Mouse (Mus musculus): ENCODE data around the gene Ak7. TPM values are rescaled to one million over a fixed set of nuclear protein-coding genes. Genes with fewer than 3 reads are reported as not detected.

Ak7 gene
- polyA plus RNA-seq, 1 experiment from 2014 or later: 0.09 TPM

DNA sequence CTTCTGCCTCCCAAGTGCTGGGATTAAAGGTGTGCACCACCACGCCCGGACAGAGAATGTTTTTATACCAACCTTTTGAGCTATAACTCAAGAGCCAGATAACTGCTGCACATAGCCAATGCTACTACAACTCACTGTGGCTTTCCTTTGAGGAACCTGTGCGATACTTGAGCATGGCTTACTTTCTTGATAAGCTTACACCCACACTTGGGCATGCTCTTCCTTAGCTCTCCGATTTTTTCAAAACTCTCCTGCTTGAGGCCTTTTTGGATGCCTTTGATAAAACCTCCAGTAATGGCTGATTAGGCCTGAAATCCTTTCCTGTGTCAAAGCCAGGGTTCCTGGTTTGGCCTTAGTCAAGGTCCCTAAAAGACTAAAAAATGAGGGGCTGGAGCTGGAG, 71.9 kb downstream of the Ak7 start:
- no peak for DNase-seq (ENCODE audit: low spot score)
- no peak overlapping the region for H3K27ac ChIP-seq
- H3K36me3 ChIP-seq: no peaks in the 10 kb centered on the region
- H3K4me1 ChIP-seq: no peaks in the 10 kb centered on the region
- H3K9me3 ChIP-seq (replicated peaks): no peaks in the 10 kb centered on the region
- 94% methylated on average over 4 of the region's 4 CpGs for WGBS
- H3K4me3 ChIP-seq: no peak overlapping the region
- no peaks in the 10 kb centered on the region for H3K27me3 ChIP-seq (ENCODE audit: low read depth, poor library complexity, severe bottlenecking)

GRCm38 (mm10) chr12:105784196-105784999, 78.6 kb downstream of the Ak7 start, which contains the start of gene Papola:
Papola (plus strand) TSS chr12:105784694.
- WGBS: under 1% methylated on average over 78 of the region's 85 CpGs
- peaks cover 26% of the 10 kb centered on the region for H3K36me3 ChIP-seq

GRCm38 (mm10) chr12:105785000-105785774, 79.4 kb downstream of the Ak7 start:
- H3K4me1 ChIP-seq: peaks cover 16% of the 10 kb centered on the region
- under 1% methylated on average over 53 of the region's 53 CpGs for WGBS
- H3K27me3 ChIP-seq (ENCODE audit: low read depth, poor library complexity, severe bottlenecking): no peaks in the 10 kb centered on the region
- H3K9me3 ChIP-seq (replicated peaks): no peaks in the 10 kb centered on the region
- peak overlapping the region; percentile 99 for H3K27ac ChIP-seq
- peak; percentile 79 for DNase-seq (ENCODE audit: low spot score)
- H3K36me3 ChIP-seq: peaks cover 30% of the 10 kb centered on the region
- H3K4me3 ChIP-seq: peak overlapping the region; percentile 92

More at GRCm38 (mm10) chr12:105784196-105784999, 78.6 kb downstream of the Ak7 start, which contains the start of gene Papola:
- no peaks in the 10 kb centered on the region for H3K9me3 ChIP-seq (replicated peaks)
- H3K27me3 ChIP-seq (ENCODE audit: low read depth, poor library complexity, severe bottlenecking): no peaks in the 10 kb centered on the region
- H3K27ac ChIP-seq: peak within 1 kb of the TSS; percentile 99
- peaks cover 16% of the 10 kb centered on the region for H3K4me1 ChIP-seq
- peak; percentile 93 for DNase-seq (ENCODE audit: low spot score)
- H3K4me3 ChIP-seq: peak within 1 kb of the TSS; percentile 92

GRCm38 (mm10) chr12:105786113-105786512, 80.3 kb downstream of the Ak7 start:
- WGBS: 88% methylated on average over 1 of the region's 1 CpGs

GRCm38 (mm10) chr12:105787626-105788025, 81.8 kb downstream of the Ak7 start:
- Histone ChIP-seq H3K27me3 (ENCODE audit: low read depth, poor library complexity, severe bottlenecking) (no peaks in the 10 kb centered on the region), H3K36me3 (peaks cover 51% of the 10 kb centered on the region), H3K4me1 (peaks cover 16% of the 10 kb centered on the region), H3K9me3 (replicated peaks) (no peaks in the 10 kb centered on the region), H3K27ac (no peak overlapping the region), H3K4me3 (no peak overlapping the region)
- WGBS: 95% methylated on average over 2 of the region's 2 CpGs
- no peak for DNase-seq (ENCODE audit: low spot score)

More at GRCm38 (mm10) chr12:105786113-105786512, 80.3 kb downstream of the Ak7 start:
- H3K4me3 ChIP-seq: peak overlapping the region; percentile 92
- H3K27me3 ChIP-seq (ENCODE audit: low read depth, poor library complexity, severe bottlenecking): no peaks in the 10 kb centered on the region
- no peak overlapping the region for H3K27ac ChIP-seq
- H3K9me3 ChIP-seq (replicated peaks): no peaks in the 10 kb centered on the region
- no peak for DNase-seq (ENCODE audit: low spot score)
- H3K4me1 ChIP-seq: peaks cover 16% of the 10 kb centered on the region
- H3K36me3 ChIP-seq: peaks cover 38% of the 10 kb centered on the region

GRCm38 (mm10) chr12:105789885-105790284, 84.1 kb downstream of the Ak7 start:
- no peak for DNase-seq (ENCODE audit: low spot score)
- WGBS: 91% methylated on average over 6 of the region's 6 CpGs
- no peak overlapping the region for H3K27ac ChIP-seq
- H3K36me3 ChIP-seq: peaks cover 70% of the 10 kb centered on the region
- no peaks in the 10 kb centered on the region for H3K27me3 ChIP-seq (ENCODE audit: low read depth, poor library complexity, severe bottlenecking)
- no peak overlapping the region for H3K4me3 ChIP-seq
- peaks cover 11% of the 10 kb centered on the region for H3K4me1 ChIP-seq
- no peaks in the 10 kb centered on the region for H3K9me3 ChIP-seq (replicated peaks)

- Histone ChIP-seq H3K36me3 (peaks cover 66% of the 10 kb centered on the region), H3K9me3 (replicated peaks) (no peaks in the 10 kb centered on the region), H3K4me1 (no peaks in the 10 kb centered on the region), H3K4me3 (no peak overlapping the region), H3K27ac (no peak overlapping the region), H3K27me3 (ENCODE audit: low read depth, poor library complexity, severe bottlenecking) (no peaks in the 10 kb centered on the region)
- DNase-seq (ENCODE audit: low spot score): no peak
- WGBS: 91% methylated on average over 2 of the region's 2 CpGs
Measured at GRCm38 (mm10) chr12:105794896-105795295, 89.1 kb downstream of the Ak7 start.

GRCm38 (mm10) chr12:105798001-105798400, 92.2 kb downstream of the Ak7 start:
- peaks cover 71% of the 10 kb centered on the region for H3K36me3 ChIP-seq
- H3K27ac ChIP-seq: no peak overlapping the region
- no peak for DNase-seq (ENCODE audit: low spot score)
- H3K9me3 ChIP-seq (replicated peaks): no peaks in the 10 kb centered on the region
- no peaks in the 10 kb centered on the region for H3K4me1 ChIP-seq
- H3K4me3 ChIP-seq: no peak overlapping the region
- H3K27me3 ChIP-seq (ENCODE audit: low read depth, poor library complexity, severe bottlenecking): no peaks in the 10 kb centered on the region

DNA sequence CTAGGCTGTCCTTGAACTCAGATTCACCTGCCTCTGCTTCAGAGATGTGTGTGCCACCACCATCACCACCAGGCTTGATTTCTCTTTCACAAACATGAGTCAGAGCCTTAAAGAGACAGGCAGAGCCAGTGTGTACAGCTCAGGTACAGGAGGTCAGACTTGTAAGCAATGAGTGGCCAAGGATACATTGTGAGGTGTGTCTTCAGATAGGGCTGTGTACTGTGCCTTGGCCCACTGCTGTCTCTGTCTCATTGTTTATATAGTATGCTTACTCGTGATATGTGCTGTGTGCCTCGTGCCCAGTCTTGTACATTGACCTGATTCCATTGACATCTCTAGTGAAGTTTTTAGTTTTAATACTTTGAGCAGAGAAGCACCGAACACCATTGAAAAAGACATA, 100.0 kb downstream of the Ak7 start:
- 96% methylated on average over 3 of the region's 3 CpGs for whole genome bisulfite sequencing
- no peaks in the 10 kb centered on the region for H3K4me1 ChIP-seq
- H3K27me3 ChIP-seq (ENCODE audit: low read depth, poor library complexity, severe bottlenecking): no peaks in the 10 kb centered on the region
- no peak overlapping the region for H3K4me3 ChIP-seq
- peaks cover 99% of the 10 kb centered on the region for H3K36me3 ChIP-seq
- H3K27ac ChIP-seq: no peak overlapping the region
- DNase-seq (ENCODE audit: low spot score): no peak
- H3K9me3 ChIP-seq (replicated peaks): no peaks in the 10 kb centered on the region

DNA sequence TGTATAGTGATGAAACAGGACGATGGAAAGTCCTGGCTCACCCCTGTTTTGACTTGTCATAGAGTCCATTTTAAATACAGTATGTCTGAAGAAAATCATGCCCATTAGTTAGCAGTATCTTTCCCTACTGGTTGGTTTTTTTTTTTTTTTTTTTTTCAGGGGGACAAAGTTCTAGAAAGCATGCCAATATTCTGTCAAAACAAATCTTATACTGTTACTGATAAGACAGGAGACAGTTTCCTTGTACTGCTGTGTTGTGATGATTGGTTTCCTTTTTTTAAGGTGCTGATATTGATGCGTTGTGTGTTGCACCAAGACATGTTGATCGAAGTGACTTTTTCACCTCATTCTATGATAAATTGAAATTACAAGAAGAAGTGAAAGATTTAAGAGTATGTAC, 100.4 kb downstream of the Ak7 start:
- H3K36me3 ChIP-seq: peaks cover 99% of the 10 kb centered on the region

GRCm38 (mm10) chr12:105807416-105807815, 101.6 kb downstream of the Ak7 start:
- H3K27ac ChIP-seq: no peak overlapping the region
- no peaks in the 10 kb centered on the region for H3K4me1 ChIP-seq
- H3K27me3 ChIP-seq (ENCODE audit: low read depth, poor library complexity, severe bottlenecking): no peaks in the 10 kb centered on the region
- H3K4me3 ChIP-seq: no peak overlapping the region
- 96% methylated on average over 7 of the region's 7 CpGs for WGBS
- H3K9me3 ChIP-seq (replicated peaks): no peaks in the 10 kb centered on the region
- H3K36me3 ChIP-seq: peaks cover 99% of the 10 kb centered on the region
- DNase-seq (ENCODE audit: low spot score): no peak

More for the DNA sequence above, 100.4 kb downstream of the Ak7 start:
- Histone ChIP-seq H3K4me3 (no peak overlapping the region), H3K4me1 (no peaks in the 10 kb centered on the region), H3K9me3 (replicated peaks) (no peaks in the 10 kb centered on the region), H3K27me3 (ENCODE audit: low read depth, poor library complexity, severe bottlenecking) (no peaks in the 10 kb centered on the region), H3K27ac (no peak overlapping the region)
- DNase-seq (ENCODE audit: low spot score): no peak
- 96% methylated on average over 3 of the region's 3 CpGs for WGBS

GRCm38 (mm10) chr12:105808945-105809344, 103.2 kb downstream of the Ak7 start:
- Histone ChIP-seq H3K27ac (no peak overlapping the region), H3K27me3 (ENCODE audit: low read depth, poor library complexity, severe bottlenecking) (no peaks in the 10 kb centered on the region), H3K36me3 (peaks cover 100% of the 10 kb centered on the region), H3K9me3 (replicated peaks) (no peaks in the 10 kb centered on the region), H3K4me1 (no peaks in the 10 kb centered on the region), H3K4me3 (no peak overlapping the region)
- DNase-seq (ENCODE audit: low spot score): no peak
- WGBS: 98% methylated on average over 3 of the region's 3 CpGs

GRCm38 (mm10) chr12:105810608-105811007, 104.8 kb downstream of the Ak7 start:
- Histone ChIP-seq H3K36me3 (peaks cover 99% of the 10 kb centered on the region), H3K9me3 (replicated peaks) (no peaks in the 10 kb centered on the region), H3K27me3 (ENCODE audit: low read depth, poor library complexity, severe bottlenecking) (no peaks in the 10 kb centered on the region), H3K4me3 (no peak overlapping the region), H3K27ac (no peak overlapping the region), H3K4me1 (no peaks in the 10 kb centered on the region)
- 91% methylated on average over 6 of the region's 6 CpGs for WGBS
- no peak for DNase-seq (ENCODE audit: low spot score)

Data from limb, embryonic 10.5 days (tissue).